Mouse (Mus musculus) cerebellum, postnatal 4 days (tissue): Measurements from ENCODE around the gene Ccdc163.

Source experiments
- DNase-seq, 2 experiments: peaks; one replicate each; pipeline ENCODE4 v3.0.0; 2022; ENCODE audit warnings: low spot score in 2 of 2, mixed read lengths in 1 of 2

The Ccdc163 gene

GRCm38 (mm10) chr4:116777079-116777478, 68.8 kb downstream of the Ccdc163 start:
- no peak for DNase-seq

GRCm38 (mm10) chr4:116780541-116780940, 72.2 kb downstream of the Ccdc163 start:
- DNase-seq = no peak

- no peak for DNase-seq
Measured at GRCm38 (mm10) chr4:116781366-116781765, 73.1 kb downstream of the Ccdc163 start.

- DNase-seq = no peak
Measured at GRCm38 (mm10) chr4:116782171-116782570, 73.9 kb downstream of the Ccdc163 start.

GRCm38 (mm10) chr4:116786587-116786986, 78.3 kb downstream of the Ccdc163 start:
- DNase-seq = no peak

DNA sequence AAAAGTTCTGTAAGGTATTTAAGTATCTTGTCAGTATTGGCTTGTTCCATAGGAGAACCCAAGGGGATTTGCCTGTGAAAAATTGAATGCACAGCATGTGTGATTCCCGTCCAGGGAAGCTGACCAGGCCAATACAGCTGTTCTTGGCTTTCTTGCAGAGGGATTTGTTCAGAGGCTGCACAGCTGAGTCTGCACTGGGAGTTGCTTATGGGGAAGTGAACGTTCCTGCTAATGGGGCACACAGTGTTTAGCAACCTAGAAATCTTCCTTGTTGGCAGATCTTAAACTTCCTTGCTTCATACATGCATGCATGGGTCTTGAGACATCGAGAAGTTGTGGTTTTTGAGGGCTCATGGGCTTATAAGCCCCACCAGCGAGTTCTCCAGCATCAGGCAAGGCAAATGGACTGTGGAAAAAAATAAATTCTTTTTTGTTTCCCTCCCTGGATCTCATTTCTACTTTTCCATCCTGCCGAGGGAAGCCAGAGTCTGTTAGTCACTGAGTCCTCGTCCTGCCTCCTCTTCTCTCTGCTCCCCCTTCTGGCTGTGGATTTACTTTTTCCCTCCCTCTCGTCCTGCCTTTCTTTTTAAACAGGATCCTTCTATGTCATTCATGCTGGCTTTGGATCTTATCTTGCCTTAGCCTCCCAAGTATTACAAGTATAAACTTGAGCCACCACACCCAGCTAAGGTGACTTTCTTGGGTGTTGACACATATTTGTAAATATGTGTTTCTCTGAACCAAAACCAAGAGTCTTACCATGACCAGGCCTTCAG, 79.9 kb downstream of the Ccdc163 start:
- no peak for DNase-seq

GRCm38 (mm10) chr4:116788956-116789355, 80.6 kb downstream of the Ccdc163 start:
- peak; percentile 51 to 77 for DNase-seq

- DNase-seq = no peak
Measured at GRCm38 (mm10) chr4:116792453-116792852, 84.1 kb downstream of the Ccdc163 start.

DNA sequence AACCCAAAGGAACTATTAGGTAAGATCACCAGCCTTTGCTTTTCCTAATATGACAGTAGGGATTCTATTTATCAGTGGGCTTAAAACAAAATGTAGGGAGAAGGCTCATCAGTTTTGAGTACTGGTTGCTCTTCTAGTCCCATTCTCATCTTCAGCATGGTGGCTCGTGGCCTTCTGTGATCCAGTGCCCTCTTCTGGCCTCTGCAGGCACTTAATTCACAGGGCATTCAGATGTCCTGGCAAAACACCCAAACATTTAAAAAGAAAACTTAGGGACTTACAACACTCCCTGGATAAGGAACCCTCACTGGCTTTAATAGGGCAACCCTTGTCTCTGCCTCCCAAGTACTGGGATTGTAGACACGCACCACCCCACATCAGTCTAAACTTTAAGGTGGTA, 86.0 kb downstream of the Ccdc163 start:
- no peak for DNase-seq

DNA sequence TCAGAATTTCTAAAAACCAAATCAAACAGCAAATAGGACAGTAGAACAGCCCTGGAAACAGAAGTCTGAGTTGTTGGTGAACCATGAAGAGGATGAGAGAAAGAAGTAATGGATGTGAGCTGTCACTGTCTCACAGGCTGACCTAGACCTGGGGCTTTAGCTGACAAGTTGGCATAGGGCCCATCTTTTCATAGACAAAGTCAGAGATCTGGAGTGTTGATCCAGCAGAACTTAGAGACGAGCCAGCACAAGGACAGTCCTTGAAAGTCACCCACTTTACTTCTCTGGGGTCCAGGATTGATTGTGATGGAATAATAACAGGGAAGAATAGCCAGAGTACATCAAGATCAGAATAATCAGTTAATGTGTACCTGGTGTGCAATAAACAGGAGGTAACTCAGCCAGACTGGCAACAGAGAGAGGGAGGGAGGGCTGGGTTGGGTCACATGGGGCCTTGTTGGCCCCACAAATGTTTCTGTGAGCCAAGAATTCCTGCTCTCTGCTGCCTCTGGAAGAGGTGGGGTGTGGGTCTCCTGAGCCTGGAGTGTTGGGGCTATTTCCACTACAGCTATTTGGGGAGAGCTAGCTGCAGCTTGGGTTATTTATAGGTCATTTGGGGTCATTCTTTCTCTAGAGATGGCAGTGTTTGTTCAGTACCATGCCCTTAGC, 88.3 kb downstream of the Ccdc163 start:
- DNase-seq = no peak

DNA sequence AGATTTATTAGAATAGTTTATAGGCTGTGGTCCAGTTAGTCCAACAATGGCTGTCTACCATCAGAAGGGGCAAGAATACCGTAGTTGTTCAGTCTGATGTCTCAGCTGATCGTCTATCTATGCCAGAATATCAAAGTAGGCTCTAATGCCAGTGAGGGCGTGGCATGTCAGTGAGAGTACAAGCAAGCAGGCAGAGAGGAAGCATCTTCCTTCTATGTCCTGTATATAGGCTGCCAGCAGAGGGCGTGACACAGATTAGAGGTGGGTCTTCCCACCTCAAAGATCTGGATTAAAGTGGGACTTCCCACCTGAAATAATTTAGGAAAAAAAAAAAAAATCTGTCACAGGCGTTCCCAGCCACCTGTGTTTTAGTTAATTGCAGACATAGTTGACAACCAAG, 91.6 kb downstream of the Ccdc163 start:
- DNase-seq = no peak
